Mouse (Mus musculus): ENCODE results near the gene Stil.
"Not testable (repeated sequence)": the region's sequence is repeated elsewhere in the genome, so short reads cannot be mapped to it uniquely, and the experiment has no call there.

Gene Stil

GRCm38 (mm10) chr4:114999773-115000428 is at the start of gene Stil:
Gene Stil, plus strand, starts transcription at chr4:115000159.
- DNase-seq (ENCODE audit: low read depth in 2 of 2, low spot score in 2 of 2): peak; percentile 92

DNA sequence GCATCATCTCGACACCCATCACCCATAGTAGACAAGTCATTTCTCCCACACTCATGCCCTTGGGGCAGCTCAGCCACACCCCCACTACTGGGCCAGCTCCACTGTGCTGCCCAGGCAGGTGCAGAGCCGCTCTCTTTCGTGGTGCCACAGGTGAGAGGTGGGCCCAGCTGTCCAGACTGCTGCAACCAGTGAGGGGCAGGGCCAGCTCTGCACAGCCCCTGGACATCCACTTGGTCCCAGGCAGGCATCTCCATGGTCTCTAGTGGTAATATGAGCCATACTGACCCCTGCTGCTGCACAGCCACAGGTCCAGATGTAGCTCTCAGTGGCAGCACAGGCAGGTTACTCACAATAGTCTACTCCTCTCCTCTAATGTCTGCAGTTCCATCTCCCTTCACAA is 46.8 kb upstream of the Stil start:
- DNase-seq (ENCODE audit: low read depth in 2 of 2, low spot score in 2 of 2): no peak

- DNase-seq (ENCODE audit: low read depth in 2 of 2, low spot score in 2 of 2): no peak
Observed at GRCm38 (mm10) chr4:114957403-114957802, 42.6 kb upstream of the Stil start.

DNA sequence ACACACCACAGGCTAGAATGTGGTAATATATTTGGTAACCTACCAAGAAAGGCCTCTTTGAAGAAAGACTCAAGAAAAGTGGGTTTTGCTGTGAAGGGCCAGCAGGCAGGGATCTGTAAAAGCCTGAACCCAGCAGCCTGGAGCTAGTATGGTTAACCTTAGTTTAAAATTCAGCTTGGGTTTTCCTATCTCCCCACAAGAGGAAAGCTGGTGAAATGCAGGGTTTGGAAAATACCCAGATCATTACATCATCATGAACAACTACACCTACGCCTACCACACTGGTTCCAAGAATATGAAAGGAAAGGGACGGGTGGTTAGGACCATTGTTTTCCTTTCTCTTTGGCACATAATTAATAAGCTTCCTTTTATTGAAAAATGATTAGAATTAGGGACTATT is 41.7 kb upstream of the Stil start:
- no peak for DNase-seq (ENCODE audit: low read depth in 2 of 2, low spot score in 2 of 2)

- DNase-seq (ENCODE audit: low read depth in 2 of 2, low spot score in 2 of 2): no peak
Observed at GRCm38 (mm10) chr4:114958786-114959185, 41.2 kb upstream of the Stil start.

DNA sequence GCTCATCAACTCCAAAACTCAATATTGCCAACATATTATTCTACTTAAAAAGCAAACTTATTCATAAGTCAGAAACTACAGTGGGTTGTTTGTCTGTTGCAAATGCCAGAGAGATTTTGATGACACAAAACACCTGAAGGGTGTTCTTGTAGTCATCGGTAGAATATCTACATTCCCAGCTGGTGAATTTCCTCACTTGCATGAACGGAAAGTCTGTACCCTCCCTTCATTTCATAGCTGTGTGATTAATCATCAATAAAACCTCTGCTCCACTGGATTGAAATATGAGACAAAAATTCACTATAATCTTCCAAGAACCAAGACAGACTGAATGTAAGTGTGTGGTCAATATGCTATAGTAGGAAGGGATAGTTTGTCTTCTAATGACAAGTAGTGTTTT is 40.4 kb upstream of the Stil start:
- no peak for DNase-seq (ENCODE audit: low read depth in 2 of 2, low spot score in 2 of 2)

GRCm38 (mm10) chr4:114960881-114961280 is 39.1 kb upstream of the Stil start:
- not testable (repeated sequence) for DNase-seq (ENCODE audit: low read depth in 2 of 2, low spot score in 2 of 2)

GRCm38 (mm10) chr4:114970736-114971135 is 29.2 kb upstream of the Stil start:
- no peak for DNase-seq (ENCODE audit: low read depth in 2 of 2, low spot score in 2 of 2)

DNA sequence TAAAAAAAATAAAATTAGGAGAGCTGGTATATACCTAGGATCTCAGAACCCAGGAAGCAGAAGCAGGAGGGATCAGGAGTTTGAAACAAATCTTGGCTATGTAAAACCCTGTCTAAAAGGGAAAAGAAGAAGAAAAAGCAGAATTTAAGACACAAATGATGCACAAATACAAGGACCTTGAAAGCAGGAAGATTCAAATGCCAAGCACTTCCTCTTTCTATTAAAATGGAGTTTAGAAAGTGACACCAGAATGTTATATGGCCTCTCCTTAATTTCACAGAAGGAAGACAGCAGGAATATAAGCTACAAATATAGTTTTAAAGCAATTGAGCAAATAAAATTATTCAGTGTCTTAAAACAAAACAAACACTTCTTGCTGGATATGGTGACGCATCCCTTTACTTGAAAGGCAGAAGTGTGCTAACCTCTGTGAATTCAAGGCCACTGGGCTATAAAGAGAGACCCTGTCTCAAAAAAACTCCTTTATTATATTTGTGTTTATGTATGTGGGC is 26.7 kb upstream of the Stil start:
- DNase-seq (ENCODE audit: low read depth in 2 of 2, low spot score in 2 of 2): no peak

DNA sequence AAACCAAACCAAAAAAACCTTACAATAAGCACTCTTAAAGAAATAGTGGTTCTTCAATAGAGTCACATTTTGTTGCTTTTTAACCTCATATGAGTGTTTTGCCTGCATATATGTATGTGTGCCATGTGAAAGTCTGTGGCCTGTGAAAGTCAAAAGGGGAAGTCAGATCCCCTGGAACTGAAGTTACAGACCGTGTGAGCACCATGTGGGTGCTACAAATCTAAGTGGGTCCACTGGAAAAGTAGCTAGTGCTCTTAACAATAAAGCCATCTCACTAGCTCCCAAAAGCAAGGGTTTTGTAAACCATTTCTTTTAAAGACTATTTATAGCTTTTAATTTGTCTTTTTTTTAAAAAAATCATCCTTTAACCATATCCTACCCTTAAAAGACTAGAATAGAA is 17.3 kb upstream of the Stil start:
- DNase-seq (ENCODE audit: low read depth in 2 of 2, low spot score in 2 of 2): no peak

- DNase-seq (ENCODE audit: low read depth in 2 of 2, low spot score in 2 of 2): peak in 1 of 2 experiments; percentile 19
Observed at GRCm38 (mm10) chr4:114983020-114983419, 16.9 kb upstream of the Stil start.

- no peak for DNase-seq (ENCODE audit: low read depth in 2 of 2, low spot score in 2 of 2)
Observed at GRCm38 (mm10) chr4:114986211-114986590, 13.8 kb upstream of the Stil start.

DNA sequence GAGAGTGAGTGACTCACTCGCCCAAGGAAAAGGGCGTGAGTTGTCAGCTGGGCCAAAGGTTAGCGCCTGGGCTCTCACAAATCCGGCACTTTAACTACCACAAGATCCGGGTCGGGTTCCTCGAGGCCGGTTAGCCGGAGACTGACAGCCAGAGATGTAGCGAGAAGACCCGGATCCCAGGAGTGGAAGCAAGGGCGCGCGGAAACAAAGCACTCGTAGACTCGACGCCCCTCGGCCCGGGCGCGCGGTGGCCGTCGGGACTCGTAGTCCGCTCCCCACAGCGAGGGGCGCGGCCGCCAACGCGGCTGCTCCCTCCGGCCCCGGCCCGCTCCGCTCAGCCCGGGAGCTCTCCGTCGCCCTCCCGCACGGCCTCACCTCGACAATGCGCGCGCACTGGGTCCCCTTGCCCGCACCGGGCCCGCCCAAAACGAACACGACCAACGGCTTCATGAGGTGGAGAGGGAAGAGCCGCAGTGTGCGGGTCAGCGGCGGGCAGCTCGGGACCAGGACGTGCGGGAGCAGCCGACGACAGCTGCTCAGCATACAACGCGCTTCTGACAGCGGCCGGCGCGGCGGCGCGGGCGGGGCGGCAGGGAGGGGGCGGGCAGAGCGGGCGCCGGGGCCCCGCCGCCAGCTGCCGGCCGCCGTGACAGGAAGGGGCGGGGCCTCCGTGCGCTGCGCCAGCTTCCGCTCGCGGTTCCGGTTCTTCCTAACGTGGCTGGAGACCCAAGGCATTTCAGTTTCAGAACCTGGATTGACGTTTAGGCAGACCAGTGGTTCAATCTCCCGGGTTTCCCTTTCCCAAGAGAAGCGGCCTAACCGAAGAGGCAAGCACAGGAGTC is 13.1 kb upstream of the Stil start, which contains the start of gene Cmpk1:
TSS of gene Cmpk1 (minus strand) at position 651 of the 842 bp plus-strand sequence.
- peak; percentile 45 to 72 for DNase-seq (ENCODE audit: low read depth in 2 of 2, low spot score in 2 of 2)

DNA sequence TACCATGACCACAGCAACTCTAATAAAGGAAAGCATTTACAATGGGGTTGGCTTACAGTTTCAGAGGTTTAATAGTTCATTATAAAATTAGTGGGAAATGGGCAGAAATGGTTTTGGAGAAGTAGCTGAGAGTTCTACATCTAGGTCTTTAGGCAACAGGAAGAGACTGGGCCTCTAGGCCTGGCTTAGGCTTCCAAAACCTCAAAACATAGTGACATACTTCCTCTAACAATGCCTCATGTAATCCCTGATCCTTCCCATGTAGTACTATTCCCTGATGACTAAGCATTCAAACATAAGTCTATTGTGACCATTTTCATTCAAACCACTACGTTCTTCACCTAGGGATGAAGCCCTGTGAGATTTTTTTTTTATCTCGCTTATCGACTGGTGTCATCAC is 5.7 kb upstream of the Stil start:
- no peak for DNase-seq (ENCODE audit: low read depth in 2 of 2, low spot score in 2 of 2)

GRCm38 (mm10) chr4:114997051-114997450 is 2.9 kb upstream of the Stil start:
- peak; percentile 39 to 67 for DNase-seq (ENCODE audit: low read depth in 2 of 2, low spot score in 2 of 2)

- no peak for DNase-seq (ENCODE audit: low read depth in 2 of 2, low spot score in 2 of 2)
Observed at GRCm38 (mm10) chr4:114999445-114999772, 550 bp upstream of the Stil start.

- DNase-seq (ENCODE audit: low read depth in 2 of 2, low spot score in 2 of 2): no peak
Observed at GRCm38 (mm10) chr4:115000429-115000795, 453 bp downstream of the Stil start.

DNA sequence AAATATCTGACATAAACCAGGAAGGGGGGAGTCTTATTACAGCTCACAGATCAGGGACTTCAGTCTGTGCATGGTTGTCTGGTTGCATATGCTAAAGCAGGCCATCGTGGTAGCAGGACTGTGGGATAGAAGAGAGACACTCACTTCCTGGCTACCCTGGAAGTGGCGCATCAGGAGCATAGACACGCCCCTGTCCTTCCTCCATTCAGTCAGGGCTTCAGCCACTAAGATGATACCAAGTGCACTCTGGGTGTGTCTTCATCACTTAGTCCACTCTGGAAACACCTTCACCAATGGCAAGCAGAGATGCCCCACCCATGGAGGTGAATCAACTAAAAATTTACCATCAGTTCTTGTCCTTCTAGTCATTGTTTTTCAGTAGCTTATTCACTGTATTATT is 14.3 kb downstream of the Stil start:
- DNase-seq (ENCODE audit: low read depth in 2 of 2, low spot score in 2 of 2): no peak

DNA sequence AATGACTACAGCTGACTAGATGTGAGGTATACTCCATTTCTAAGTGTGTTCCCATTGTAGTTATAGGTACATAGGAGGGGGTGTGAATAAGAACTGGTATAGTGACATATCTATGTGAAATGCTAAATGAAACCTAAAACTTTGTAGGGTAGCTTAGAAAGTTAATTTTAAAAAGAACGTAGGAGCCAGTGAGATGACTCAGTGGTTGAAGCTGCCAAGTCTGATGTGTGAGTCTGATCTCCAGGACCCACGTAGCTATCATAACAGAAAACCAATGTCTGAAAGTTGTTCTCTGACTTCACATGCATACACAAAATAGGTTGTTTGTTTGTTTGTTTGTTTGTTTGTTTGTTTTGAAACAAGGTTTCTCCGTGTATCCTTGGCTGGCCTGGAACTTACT is 20.0 kb downstream of the Stil start:
- no peak for DNase-seq (ENCODE audit: low read depth in 2 of 2, low spot score in 2 of 2)

GRCm38 (mm10) chr4:115035043-115035442 is 35.1 kb downstream of the Stil start:
- no peak for DNase-seq (ENCODE audit: low read depth in 2 of 2, low spot score in 2 of 2)

GRCm38 (mm10) chr4:115038242-115038641 is 38.3 kb downstream of the Stil start:
- peak in 1 of 2 experiments; percentile 18 for DNase-seq (ENCODE audit: low read depth in 2 of 2, low spot score in 2 of 2)

DNA sequence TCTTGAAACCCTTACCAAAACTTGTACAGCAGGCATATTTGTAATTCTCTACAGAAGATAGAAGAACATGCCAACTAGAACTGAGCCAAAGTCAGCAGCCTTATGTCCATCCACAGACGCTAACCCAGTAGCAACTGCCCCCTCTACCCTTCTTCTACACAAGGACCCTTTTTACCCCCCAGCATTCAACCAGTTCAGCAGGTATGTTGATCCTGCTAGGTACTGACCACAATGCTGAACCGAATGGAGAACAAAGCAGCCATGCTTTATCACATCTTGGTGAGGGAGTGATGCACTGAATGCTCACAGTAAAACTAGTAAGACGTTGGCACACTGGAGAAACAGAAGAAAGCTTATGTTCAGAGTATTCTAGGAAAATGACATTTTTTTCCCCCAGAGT is 45.7 kb downstream of the Stil start:
- DNase-seq (ENCODE audit: low read depth in 2 of 2, low spot score in 2 of 2): no peak

Measured in CD8-positive naive resting alpha-beta T cell, adult 2 months (primary cell).